Mouse (Mus musculus): ENCODE data around the gene Cd160. TPM values are rescaled to one million over a fixed set of nuclear protein-coding genes. Genes with fewer than 3 reads are reported as not detected.
A peak's percentile ranks its signal among the peaks of the same experiment; 100 is the strongest.

Gene Cd160
- polyA plus RNA-seq (2014; fragmentation: Nextera tagmentation; extraction: Ambion mirVana) = 0.39 and 0.46 TPM in 2 replicates

GRCm38 (mm10) chr3:96828984-96829383 is at the start of gene Cd160, which contains the start of gene Pdzk1:
Cd160 (minus strand) TSS chr3:96829351.
Pdzk1 (plus strand) TSS chr3:96829284.
- no peaks in the 10 kb centered on the region for H3K36me3 ChIP-seq (ENCODE audit: control insufficient read depth, insufficient read depth, low read length)
- ATAC-seq (ENCODE audit: low FRiP score, low TSS enrichment) = no peak
- no peak for DNase-seq
- no peak within 1 kb of the TSS for H3K4me3 ChIP-seq (replicated peaks; ENCODE audit: low read depth, low read length)
- H3K4me2 ChIP-seq (ENCODE audit: low read length) = no peak within 1 kb of the TSS
- H3K27me3 ChIP-seq (ENCODE audit: control insufficient read depth, insufficient read depth, low read length) = no peaks in the 10 kb centered on the region
- no peaks in the 10 kb centered on the region for H3K9me3 ChIP-seq (ENCODE audit: control insufficient read depth, low read length)
- no peak within 1 kb of the TSS for H3K9ac ChIP-seq (replicated peaks; ENCODE audit: low read length)
- H3K4me1 ChIP-seq (ENCODE audit: control insufficient read depth, insufficient read depth, low read length) = no peaks in the 10 kb centered on the region
- WGBS = 81% methylated on average over 1 of the region's 1 CpGs
- H3K27ac ChIP-seq (replicated peaks; ENCODE audit: low read depth, low read length) = 0 out of 2 replicates have a peak within 1 kb of the TSS, but pooled peaks have one; percentile 10

DNA sequence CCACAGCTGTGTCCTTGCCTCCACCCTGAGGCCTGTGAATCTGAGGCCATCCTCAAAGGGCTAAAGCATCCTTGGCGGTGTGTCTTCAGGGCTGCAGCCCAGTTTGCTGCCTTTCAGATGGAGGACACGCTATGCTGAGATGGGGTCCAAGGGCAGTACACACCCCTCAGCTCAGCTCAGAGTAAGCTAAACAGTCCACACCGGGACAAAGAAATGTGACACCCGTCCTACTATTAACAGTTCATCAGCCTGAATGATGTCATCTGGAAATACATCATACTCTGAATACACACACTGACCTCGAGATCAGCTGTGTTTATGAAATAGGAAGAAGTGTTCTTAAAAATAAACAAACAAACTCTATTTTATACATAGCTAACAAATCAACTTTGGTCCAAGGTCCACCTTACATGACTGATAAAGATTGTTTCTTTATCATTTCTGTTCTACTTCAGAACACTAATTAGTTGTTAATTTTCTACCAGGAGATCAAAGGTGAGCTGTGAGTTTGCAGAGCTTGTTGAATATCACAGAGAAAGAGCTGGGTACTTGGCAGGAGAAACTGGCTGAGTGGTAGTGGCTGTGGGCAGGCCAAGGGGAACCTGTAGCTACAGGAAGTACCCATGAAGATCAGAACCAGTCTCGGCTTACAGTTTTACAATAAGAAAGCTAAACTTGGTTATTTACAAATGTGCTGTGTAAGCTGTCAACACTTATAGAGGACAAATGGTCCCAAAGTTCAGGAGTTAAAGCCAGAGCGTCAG is 45.8 kb upstream of the Cd160 start:
- no peaks in the 10 kb centered on the region for H3K27me3 ChIP-seq (ENCODE audit: control insufficient read depth, insufficient read depth, low read length)
- no peak overlapping the region for H3K27ac ChIP-seq (replicated peaks; ENCODE audit: low read depth, low read length)
- H3K9ac ChIP-seq (replicated peaks; ENCODE audit: low read length) = no peak overlapping the region
- no peaks in the 10 kb centered on the region for H3K4me1 ChIP-seq (ENCODE audit: control insufficient read depth, insufficient read depth, low read length)
- 92% methylated on average over 7 of the region's 7 CpGs for WGBS
- no peaks in the 10 kb centered on the region for H3K9me3 ChIP-seq (ENCODE audit: control insufficient read depth, low read length)
- H3K4me3 ChIP-seq (replicated peaks; ENCODE audit: low read depth, low read length) = no peak overlapping the region
- ATAC-seq (ENCODE audit: low FRiP score, low TSS enrichment) = no peak
- H3K4me2 ChIP-seq (ENCODE audit: low read length) = no peak overlapping the region
- no peak for DNase-seq
- peaks cover 81% of the 10 kb centered on the region for H3K36me3 ChIP-seq (ENCODE audit: control insufficient read depth, insufficient read depth, low read length)

GRCm38 (mm10) chr3:96872501-96872900 is 43.4 kb upstream of the Cd160 start:
- DNase-seq (no peak), ATAC-seq (ENCODE audit: low FRiP score, low TSS enrichment) (no peak)
- H3K27ac ChIP-seq (replicated peaks; ENCODE audit: low read depth, low read length) = no peak overlapping the region
- WGBS = 95% methylated on average over 8 of the region's 8 CpGs
- no peaks in the 10 kb centered on the region for H3K27me3 ChIP-seq (ENCODE audit: control insufficient read depth, insufficient read depth, low read length)
- H3K9me3 ChIP-seq (ENCODE audit: control insufficient read depth, low read length) = no peaks in the 10 kb centered on the region
- H3K4me1 ChIP-seq (ENCODE audit: control insufficient read depth, insufficient read depth, low read length) = no peaks in the 10 kb centered on the region
- no peak overlapping the region for H3K4me3 ChIP-seq (replicated peaks; ENCODE audit: low read depth, low read length)
- peaks cover 85% of the 10 kb centered on the region for H3K36me3 ChIP-seq (ENCODE audit: control insufficient read depth, insufficient read depth, low read length)
- no peak overlapping the region for H3K9ac ChIP-seq (replicated peaks; ENCODE audit: low read length)
- no peak overlapping the region for H3K4me2 ChIP-seq (ENCODE audit: low read length)

DNA sequence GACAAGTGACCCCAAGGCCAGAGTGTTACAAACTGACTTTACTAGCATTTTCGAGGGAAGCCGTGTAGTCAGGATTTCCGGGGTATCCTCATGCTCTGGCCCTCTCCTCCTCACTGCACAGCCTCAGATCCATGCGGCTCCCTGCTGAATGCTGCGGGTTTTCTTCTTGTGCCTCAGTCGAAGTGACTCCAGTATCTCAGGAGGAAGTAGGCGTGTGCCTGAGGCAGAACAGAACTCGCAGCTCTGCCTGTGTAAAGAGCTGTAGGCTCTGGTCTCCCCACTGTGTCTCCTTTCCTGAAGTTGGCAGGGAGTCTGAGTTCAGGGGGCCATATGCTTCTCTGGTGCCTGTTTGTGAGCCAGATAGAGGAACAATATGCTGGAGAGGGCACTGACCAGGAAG is 41.9 kb upstream of the Cd160 start:
- no peaks in the 10 kb centered on the region for H3K27me3 ChIP-seq (ENCODE audit: control insufficient read depth, insufficient read depth, low read length)
- no peaks in the 10 kb centered on the region for H3K4me1 ChIP-seq (ENCODE audit: control insufficient read depth, insufficient read depth, low read length)
- ATAC-seq (ENCODE audit: low FRiP score, low TSS enrichment) (no peak), DNase-seq (no peak)
- peaks cover 77% of the 10 kb centered on the region for H3K36me3 ChIP-seq (ENCODE audit: control insufficient read depth, insufficient read depth, low read length)
- no peak overlapping the region for H3K4me2 ChIP-seq (ENCODE audit: low read length)
- H3K9me3 ChIP-seq (ENCODE audit: control insufficient read depth, low read length) = no peaks in the 10 kb centered on the region
- H3K9ac ChIP-seq (replicated peaks; ENCODE audit: low read length) = no peak overlapping the region
- no peak overlapping the region for H3K27ac ChIP-seq (replicated peaks; ENCODE audit: low read depth, low read length)
- WGBS = 92% methylated on average over 8 of the region's 8 CpGs
- H3K4me3 ChIP-seq (replicated peaks; ENCODE audit: low read depth, low read length) = no peak overlapping the region

GRCm38 (mm10) chr3:96870270-96870669 is 41.1 kb upstream of the Cd160 start:
- DNase-seq = no peak
- ATAC-seq (ENCODE audit: low FRiP score, low TSS enrichment) = no peak
- H3K27ac ChIP-seq (replicated peaks; ENCODE audit: low read depth, low read length) = no peak overlapping the region
- H3K4me2 ChIP-seq (ENCODE audit: low read length) = no peak overlapping the region
- no peak overlapping the region for H3K4me3 ChIP-seq (replicated peaks; ENCODE audit: low read depth, low read length)
- no peaks in the 10 kb centered on the region for H3K4me1 ChIP-seq (ENCODE audit: control insufficient read depth, insufficient read depth, low read length)
- peaks cover 72% of the 10 kb centered on the region for H3K36me3 ChIP-seq (ENCODE audit: control insufficient read depth, insufficient read depth, low read length)
- no peaks in the 10 kb centered on the region for H3K9me3 ChIP-seq (ENCODE audit: control insufficient read depth, low read length)
- H3K27me3 ChIP-seq (ENCODE audit: control insufficient read depth, insufficient read depth, low read length) = no peaks in the 10 kb centered on the region
- WGBS = 95% methylated on average over 2 of the region's 2 CpGs
- no peak overlapping the region for H3K9ac ChIP-seq (replicated peaks; ENCODE audit: low read length)

- Histone ChIP-seq H3K27ac (replicated peaks; ENCODE audit: low read depth, low read length) (no peak overlapping the region), H3K4me1 (ENCODE audit: control insufficient read depth, insufficient read depth, low read length) (no peaks in the 10 kb centered on the region), H3K9ac (replicated peaks; ENCODE audit: low read length) (no peak overlapping the region), H3K36me3 (ENCODE audit: control insufficient read depth, insufficient read depth, low read length) (peaks cover 62% of the 10 kb centered on the region), H3K4me3 (replicated peaks; ENCODE audit: low read depth, low read length) (no peak overlapping the region), H3K4me2 (ENCODE audit: low read length) (no peak overlapping the region), H3K9me3 (ENCODE audit: control insufficient read depth, low read length) (no peaks in the 10 kb centered on the region), H3K27me3 (ENCODE audit: control insufficient read depth, insufficient read depth, low read length) (no peaks in the 10 kb centered on the region)
- WGBS = 93% methylated on average over 7 of the region's 7 CpGs
- DNase-seq (no peak), ATAC-seq (ENCODE audit: low FRiP score, low TSS enrichment) (no peak)
These were observed 39.9 kb upstream of the Cd160 start for GRCm38 (mm10) chr3:96869091-96869490.

DNA sequence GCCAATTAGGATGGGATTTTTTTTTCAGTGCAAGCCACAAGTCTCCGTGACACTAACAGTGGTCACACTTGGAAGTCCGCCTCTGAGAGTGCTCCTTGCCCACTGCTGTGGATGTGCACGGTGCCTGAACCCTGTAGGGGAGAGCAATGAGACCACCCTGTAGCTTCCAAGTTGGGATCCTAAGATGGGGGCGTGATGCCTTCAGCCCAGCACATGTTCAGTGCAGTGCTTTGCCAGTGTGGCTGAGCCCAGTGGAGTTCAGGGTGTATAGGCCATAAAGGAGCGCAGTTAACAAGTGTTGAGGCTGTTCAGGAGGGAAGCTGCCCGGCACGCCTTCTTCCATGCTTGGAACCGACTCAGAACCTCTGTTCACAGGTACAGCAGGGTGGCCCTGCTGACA is 39.4 kb upstream of the Cd160 start:
- WGBS = 94% methylated on average over 8 of the region's 8 CpGs
- Histone ChIP-seq H3K36me3 (ENCODE audit: control insufficient read depth, insufficient read depth, low read length) (peaks cover 57% of the 10 kb centered on the region), H3K27ac (replicated peaks; ENCODE audit: low read depth, low read length) (no peak overlapping the region), H3K4me3 (replicated peaks; ENCODE audit: low read depth, low read length) (no peak overlapping the region), H3K4me1 (ENCODE audit: control insufficient read depth, insufficient read depth, low read length) (no peaks in the 10 kb centered on the region), H3K9ac (replicated peaks; ENCODE audit: low read length) (no peak overlapping the region), H3K9me3 (ENCODE audit: control insufficient read depth, low read length) (no peaks in the 10 kb centered on the region), H3K4me2 (ENCODE audit: low read length) (no peak overlapping the region), H3K27me3 (ENCODE audit: control insufficient read depth, insufficient read depth, low read length) (no peaks in the 10 kb centered on the region)
- no peak for DNase-seq
- ATAC-seq (ENCODE audit: low FRiP score, low TSS enrichment) = no peak

- Histone ChIP-seq H3K9me3 (ENCODE audit: control insufficient read depth, low read length) (no peaks in the 10 kb centered on the region), H3K4me3 (replicated peaks; ENCODE audit: low read depth, low read length) (no peak overlapping the region), H3K4me2 (ENCODE audit: low read length) (no peak overlapping the region), H3K9ac (replicated peaks; ENCODE audit: low read length) (no peak overlapping the region), H3K27me3 (ENCODE audit: control insufficient read depth, insufficient read depth, low read length) (no peaks in the 10 kb centered on the region), H3K27ac (replicated peaks; ENCODE audit: low read depth, low read length) (no peak overlapping the region), H3K36me3 (ENCODE audit: control insufficient read depth, insufficient read depth, low read length) (peaks cover 51% of the 10 kb centered on the region), H3K4me1 (ENCODE audit: control insufficient read depth, insufficient read depth, low read length) (no peaks in the 10 kb centered on the region)
- over 99% methylated on average over 3 of the region's 3 CpGs for WGBS
- DNase-seq (no peak), ATAC-seq (ENCODE audit: low FRiP score, low TSS enrichment) (no peak)
These were observed 38.7 kb upstream of the Cd160 start for GRCm38 (mm10) chr3:96867863-96868262.

DNA sequence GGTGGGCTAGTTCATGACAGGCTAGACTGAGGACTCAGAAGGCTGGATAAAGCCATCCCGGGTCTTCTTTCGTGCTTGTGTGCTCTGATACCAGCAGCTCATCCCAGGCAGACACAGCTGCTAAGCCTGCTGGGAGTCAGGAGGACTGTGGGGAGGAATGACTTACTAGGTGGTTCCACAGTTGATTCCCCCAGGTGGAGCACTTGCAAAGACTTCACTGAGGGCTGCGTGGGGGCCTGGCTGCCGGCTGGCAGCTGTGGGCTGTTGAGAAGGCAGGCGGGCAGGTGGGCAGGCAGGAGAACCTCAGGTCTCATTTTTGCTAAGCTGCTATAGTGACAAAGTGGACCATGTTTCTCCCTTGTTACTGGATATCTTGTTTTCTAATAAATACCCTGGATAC is 31.3 kb upstream of the Cd160 start:
- no peaks in the 10 kb centered on the region for H3K36me3 ChIP-seq (ENCODE audit: control insufficient read depth, insufficient read depth, low read length)
- DNase-seq (no peak), ATAC-seq (ENCODE audit: low FRiP score, low TSS enrichment) (no peak)
- no peaks in the 10 kb centered on the region for H3K4me1 ChIP-seq (ENCODE audit: control insufficient read depth, insufficient read depth, low read length)
- no peak overlapping the region for H3K4me2 ChIP-seq (ENCODE audit: low read length)
- no peak overlapping the region for H3K27ac ChIP-seq (replicated peaks; ENCODE audit: low read depth, low read length)
- H3K9ac ChIP-seq (replicated peaks; ENCODE audit: low read length) = no peak overlapping the region
- H3K4me3 ChIP-seq (replicated peaks; ENCODE audit: low read depth, low read length) = no peak overlapping the region
- 92% methylated on average over 5 of the region's 5 CpGs for WGBS
- no peaks in the 10 kb centered on the region for H3K9me3 ChIP-seq (ENCODE audit: control insufficient read depth, low read length)
- H3K27me3 ChIP-seq (ENCODE audit: control insufficient read depth, insufficient read depth, low read length) = no peaks in the 10 kb centered on the region

All from midbrain, embryonic 14.5 days (tissue).